In genomic region chr2:158284571-158284970, GRCm38 (mm10) we compare ENCODE assay signal across 9 mouse cellular contexts. TPM values are rescaled to one million over a fixed set of nuclear protein-coding genes. Genes with fewer than 3 reads are reported as not detected.
DNase-seq lines count a peak whose midpoint lies in the region; ATAC-seq lines count a peak whose summit lies in the region.
"Had no signal": no experiment of that assay in that cellular context is flagged by ENCODE, and none has a peak within 500 bp of the region (broad histone marks: within the 10 kb centered on the region; RNA-seq: fewer than 3 reads in every experiment).

No protein-coding gene starts in this region.

- peak overlapping the region; percentile 62 for H3K27ac ChIP-seq in midbrain, embryonic 10.5 days (replicated peaks)
- H3K27ac ChIP-seq in midbrain, embryonic 16.5 days (ENCODE audit: low read length): no peak overlapping the region
- H3K27ac ChIP-seq: embryonic facial prominence, embryonic 15.5 days had no signal

- no peak overlapping the region for H3K9ac ChIP-seq in midbrain, embryonic 16.5 days (ENCODE audit: low read depth, low read length)
- H3K9ac ChIP-seq: embryonic facial prominence, embryonic 15.5 days had no signal

- no peak for ATAC-seq in midbrain, embryonic 16.5 days
- ATAC-seq in megakaryocyte progenitor cell, adult 5-6 weeks (replicated peaks; ENCODE audit: poor library complexity): peak; percentile 98

- 15% methylated on average over 11 of the region's 11 CpGs for WGBS in midbrain, embryonic 10.5 days
- 18% methylated on average over 11 of the region's 11 CpGs for WGBS in midbrain, embryonic 16.5 days

- peaks cover 10% of the 10 kb centered on the region for H3K4me1 ChIP-seq in midbrain, embryonic 10.5 days
- H3K4me1 ChIP-seq in midbrain, embryonic 16.5 days (ENCODE audit: control insufficient read depth, insufficient read depth, low read length): no peaks in the 10 kb centered on the region

- intact Hi-C loops in heart, postnatal 25 days (cut with DNase I): loop anchor here (5.0 kb wide), 1 partner anchor 58 kb away; no protein-coding TSS in a partner anchor

- peak; percentile 67 for DNase-seq in midbrain, embryonic 10.5 days (ENCODE audit: low spot score)
- peak; percentile 63 to 72 for DNase-seq in adrenal gland, adult 18-20 months (ENCODE audit: low spot score in 2 of 2)
- peak; percentile 78 for DNase-seq in embryo, embryonic 10.5 days (ENCODE audit: low spot score)
- peak; percentile 16 for DNase-seq in heart, postnatal 25 days (ENCODE audit: low spot score)
- DNase-seq in layer of hippocampus, adult 8-10 months (ENCODE audit: low spot score in 2 of 2): peak; percentile 44 to 50
- peak; percentile 35 for DNase-seq in testis, postnatal 14 days (ENCODE audit: low spot score)

- no peak overlapping the region for H3K4me2 ChIP-seq in midbrain, embryonic 16.5 days (ENCODE audit: low read length)
- H3K4me2 ChIP-seq: embryonic facial prominence, embryonic 15.5 days had no signal

- H3K4me3 ChIP-seq in midbrain, embryonic 10.5 days: no peak overlapping the region
- no peak overlapping the region for H3K4me3 ChIP-seq in midbrain, embryonic 16.5 days (ENCODE audit: low read depth, low read length)
- H3K4me3 ChIP-seq: embryonic facial prominence, embryonic 15.5 days had no signal

- H3K27me3 ChIP-seq in midbrain, embryonic 10.5 days (ENCODE audit: low read depth, poor library complexity, severe bottlenecking): no peaks in the 10 kb centered on the region; the same call in 1 of the 2 replicates
- no peaks in the 10 kb centered on the region for H3K27me3 ChIP-seq in midbrain, embryonic 16.5 days (ENCODE audit: control insufficient read depth, insufficient read depth, low read depth, low read length)
- H3K27me3 ChIP-seq: embryonic facial prominence, embryonic 15.5 days had no signal

- H3K9me3 ChIP-seq in midbrain, embryonic 10.5 days (replicated peaks): no peaks in the 10 kb centered on the region
- H3K9me3 ChIP-seq in midbrain, embryonic 16.5 days (replicated peaks; ENCODE audit: control insufficient read depth, low read length, poor library complexity, severe bottlenecking): no peaks in the 10 kb centered on the region
- H3K9me3 ChIP-seq: embryonic facial prominence, embryonic 15.5 days had no signal

- H3K36me3 ChIP-seq in midbrain, embryonic 10.5 days: no peaks in the 10 kb centered on the region
- no peaks in the 10 kb centered on the region for H3K36me3 ChIP-seq in midbrain, embryonic 16.5 days (ENCODE audit: control insufficient read depth, insufficient read depth, low read length)
- H3K36me3 ChIP-seq: embryonic facial prominence, embryonic 15.5 days had no signal

RNA-seq across cellular contexts. Expression of gene Lbp, which starts 21.7 kb away (rescaled TPM):
- polyA plus RNA-seq in midbrain, embryonic 10.5 days (2016; fragmentation: Nextera tagmentation; extraction: Ambion mirVana): 1.6 and 2.0 TPM in 2 replicates
- 2.6 and 4.3 TPM in 2 replicates for polyA plus RNA-seq in midbrain, embryonic 16.5 days (2015; fragmentation: Nextera tagmentation; extraction: Ambion mirVana)
- total RNA-seq in adrenal gland, adult 18-20 months (2021): 10 to 100 TPM; 19.2 to 30.4 TPM
- 1 to 10 TPM; 5.4 to 6.4 TPM for total RNA-seq in heart, postnatal 25 days (2021)
- total RNA-seq in layer of hippocampus, adult 8-10 months (2022): 1 to 10 TPM; 2.1 to 2.9 (median 2.6) TPM
- total RNA-seq in megakaryocyte progenitor cell, adult 5-6 weeks (2015): 71.3 and 89.1 TPM in 2 replicates
- 212 and 229 TPM in 2 replicates for total RNA-seq in megakaryocyte progenitor cell, adult 5-6 weeks (2017)

RNA-seq across cellular contexts. Expression of gene Bpi, which starts 26.7 kb away (rescaled TPM):
- polyA plus RNA-seq in midbrain, embryonic 10.5 days (2016; fragmentation: Nextera tagmentation; extraction: Ambion mirVana): not detected in 2 replicates
- not detected in 2 replicates for polyA plus RNA-seq in midbrain, embryonic 16.5 days (2015; fragmentation: Nextera tagmentation; extraction: Ambion mirVana)
- not detected for total RNA-seq in adrenal gland, adult 18-20 months (2021)
- total RNA-seq in heart, postnatal 25 days (2021): not detected
- total RNA-seq in layer of hippocampus, adult 8-10 months (2022): not detected
- 0.12 TPM in 1 of 2 replicates, not detected in the other for total RNA-seq in megakaryocyte progenitor cell, adult 5-6 weeks (2015)
- not detected in 2 replicates for total RNA-seq in megakaryocyte progenitor cell, adult 5-6 weeks (2017)
- polyA plus RNA-seq: embryonic facial prominence, embryonic 15.5 days had no signal

RNA-seq across cellular contexts. Expression of gene D630003M21Rik, which starts 55.5 kb away (rescaled TPM):
- 2.3 and 3.1 TPM in 2 replicates for polyA plus RNA-seq in midbrain, embryonic 10.5 days (2016; fragmentation: Nextera tagmentation; extraction: Ambion mirVana)
- 1.7 and 1.8 TPM in 2 replicates for polyA plus RNA-seq in midbrain, embryonic 16.5 days (2015; fragmentation: Nextera tagmentation; extraction: Ambion mirVana)
- total RNA-seq in adrenal gland, adult 18-20 months (2021): 1 to 10 TPM; 1.6 to 1.7 TPM
- total RNA-seq in heart, postnatal 25 days (2021): 1 to 10 TPM; 6.3 to 8.0 TPM
- total RNA-seq in layer of hippocampus, adult 8-10 months (2022): 1 to 10 TPM; 3.3 to 5.3 (median 4.5) TPM
- not detected in 2 replicates for total RNA-seq in megakaryocyte progenitor cell, adult 5-6 weeks (2015)
- total RNA-seq in megakaryocyte progenitor cell, adult 5-6 weeks (2017): 0.04 TPM in 1 of 2 replicates, not detected in the other

Comparison
In these comparisons a context has a peak if more than half of its experiments do, and no peak if none do; other contexts are left out.
1. DNase-seq: peak in every context shown above with its lines; median percentile 78 in embryo, embryonic 10.5 days; 68 in adrenal gland, adult 18-20 months; 67 in midbrain, embryonic 10.5 days; 47 in layer of hippocampus, adult 8-10 months; 35 in testis, postnatal 14 days; 16 in heart, postnatal 25 days.